Mouse (Mus musculus) kidney, embryonic 16.5 days (tissue): ENCODE data around the gene Acvr1b. TPM values are rescaled to one million over a fixed set of nuclear protein-coding genes. Genes with fewer than 3 reads are reported as not detected.

Source experiments
- ATAC-seq: fragments of 200-750 bp; cut with Nextera tagmentation; 2 replicates; pipeline ENCODE4 v1.8.0; 2017; ENCODE audit warnings: moderate TSS enrichment; ENCODE audit not compliant: low FRiP score, low TSS enrichment
- H3K27ac ChIP-seq: fragments of 300-500 bp; sonication (generic); 2 replicates; pipeline ENCODE4 v1.5.1; 2014; ENCODE audit warnings: low read length
- H3K27me3 ChIP-seq: fragments of 300-500 bp; sonication (generic); 2 replicates; pipeline ENCODE4 v1.6.1; 2014; ENCODE audit warnings: low read length, control low read depth, mixed read lengths; ENCODE audit not compliant: insufficient read depth
- H3K36me3 ChIP-seq: fragments of 300-500 bp; sonication (generic); 2 replicates; pipeline ENCODE4 v1.6.1; 2014; ENCODE audit warnings: low read length, control low read depth, mixed read lengths; ENCODE audit not compliant: insufficient read depth
- H3K4me1 ChIP-seq: fragments of 300-500 bp; sonication (generic); 2 replicates; pipeline ENCODE4 v1.6.1; 2014; ENCODE audit warnings: low read length, control low read depth, mixed read lengths; ENCODE audit not compliant: insufficient read depth
- H3K4me2 ChIP-seq: fragments of 300-500 bp; sonication (generic); replicated peaks from 2 replicates; pipeline ENCODE4 v1.6.1; 2014; ENCODE audit warnings: low read depth, low read length
- H3K4me3 ChIP-seq: fragments of 300-500 bp; sonication (generic); 2 replicates; pipeline ENCODE4 v1.5.1; 2014; ENCODE audit warnings: mild to moderate bottlenecking, low read length
- H3K9ac ChIP-seq: fragments of 300-500 bp; sonication (generic); replicated peaks from 2 replicates; pipeline ENCODE4 v1.6.1; 2014; ENCODE audit warnings: low read length
- H3K9me3 ChIP-seq: fragments of 300-500 bp; sonication (generic); 2 replicates; pipeline ENCODE4 v1.6.1; 2016; ENCODE audit warnings: low read length, control low read depth
- WGBS: fragments of 180-500 bp; shearing (Covaris S2); extraction: QIAGEN DNeasy Blood & Tissue Kit; methylation state at CpG from one replicate; pipeline ENCODE4 v1.1.7; 2014; 5-methylcytosine and 5-hydroxymethylcytosine counted together
- polyA plus RNA-seq: library from polyadenylated mRNA; unstranded; fragments of >200 nt; fragmentation: Nextera tagmentation; extraction: Ambion mirVana; gene quantifications from 2 replicates; pipeline ENCODE4 v1.2.1, GENCODE M21; 2015

Acvr1b gene
- polyA plus RNA-seq, 1 experiment from 2014 or later = 8.8 TPM

DNA sequence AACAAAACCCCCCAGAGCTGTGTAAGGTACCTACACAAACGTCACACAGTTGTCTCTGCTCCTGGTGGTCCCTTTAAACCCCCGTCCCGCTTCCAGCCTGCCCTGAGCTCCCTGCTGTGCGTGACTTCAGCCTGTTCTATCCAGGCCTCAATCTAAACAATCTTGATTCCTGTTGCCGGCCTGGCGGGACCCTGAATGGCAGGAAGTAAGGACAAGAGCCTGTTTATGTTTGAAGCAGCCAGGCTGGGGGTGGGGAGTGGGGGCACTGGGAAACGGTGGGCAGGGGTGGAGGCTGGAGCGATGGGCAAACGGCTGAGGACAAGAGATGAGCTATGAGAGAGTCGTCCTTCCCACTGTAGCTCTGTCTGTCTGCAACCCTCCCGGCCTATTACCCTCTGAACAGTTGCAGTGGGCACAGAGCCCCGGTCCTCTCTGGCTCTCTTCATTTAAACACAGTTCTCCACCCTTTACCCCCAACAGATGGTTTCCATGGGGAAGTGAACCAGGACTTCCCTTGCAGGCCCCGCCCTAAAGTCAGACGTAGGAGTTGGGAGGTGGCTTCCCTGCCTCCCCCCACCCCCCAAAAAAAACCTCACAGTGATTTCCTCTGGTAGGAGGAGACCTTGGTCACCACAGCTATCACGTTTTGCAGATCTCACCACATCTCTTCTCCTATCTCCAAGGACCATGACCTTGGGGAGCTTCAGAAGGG, 39.7 kb upstream of the Acvr1b start:
- WGBS = 23% methylated on average over 15 of the region's 15 CpGs
- Histone ChIP-seq H3K27ac (peak overlapping the region; percentile 81), H3K4me2 (peak overlapping the region; percentile 37), H3K4me3 (peak overlapping the region; percentile 31), H3K27me3 (peaks cover 8% of the 10 kb centered on the region), H3K9ac (peak overlapping the region; percentile 0; the same call in 1 of the 2 replicates), H3K4me1 (peaks cover 45% of the 10 kb centered on the region), H3K36me3 (peaks cover 3% of the 10 kb centered on the region; the same call in 1 of the 2 replicates), H3K9me3 (no peaks in the 10 kb centered on the region)
- peak; percentile 33 for ATAC-seq

DNA sequence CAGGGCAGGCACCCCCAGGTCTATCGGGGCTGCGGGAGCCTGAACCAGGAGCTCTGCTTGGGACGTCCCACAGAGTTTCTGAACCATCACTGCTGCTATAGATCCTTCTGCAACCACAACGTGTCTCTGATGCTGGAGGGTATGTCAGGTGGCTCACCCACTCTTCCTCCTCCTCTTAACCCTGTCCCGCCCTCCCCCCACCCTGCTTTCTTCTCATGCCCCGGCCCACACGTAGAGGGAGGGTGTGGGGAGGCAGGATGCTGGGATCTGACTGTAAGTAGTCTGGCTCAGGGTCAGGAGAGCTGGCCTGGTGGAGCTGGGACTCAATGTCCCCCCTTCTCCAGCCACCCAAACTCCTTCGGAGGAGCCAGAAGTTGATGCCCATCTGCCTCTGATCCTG, 38.5 kb upstream of the Acvr1b start:
- Histone ChIP-seq H3K27me3 (0 out of 2 replicates have a peak, but pooled peaks cover under 1% of the 10 kb centered on the region), H3K4me3 (peak overlapping the region; percentile 7; the same call in 1 of the 2 replicates), H3K4me1 (peaks cover 47% of the 10 kb centered on the region), H3K9ac (peak overlapping the region; percentile 5), H3K9me3 (no peaks in the 10 kb centered on the region), H3K27ac (peak overlapping the region; percentile 32; the same call in 1 of the 2 replicates), H3K36me3 (peaks cover 3% of the 10 kb centered on the region; the same call in 1 of the 2 replicates), H3K4me2 (peak overlapping the region; percentile 37)
- WGBS = 62% methylated on average over 8 of the region's 8 CpGs
- ATAC-seq = no peak

DNA sequence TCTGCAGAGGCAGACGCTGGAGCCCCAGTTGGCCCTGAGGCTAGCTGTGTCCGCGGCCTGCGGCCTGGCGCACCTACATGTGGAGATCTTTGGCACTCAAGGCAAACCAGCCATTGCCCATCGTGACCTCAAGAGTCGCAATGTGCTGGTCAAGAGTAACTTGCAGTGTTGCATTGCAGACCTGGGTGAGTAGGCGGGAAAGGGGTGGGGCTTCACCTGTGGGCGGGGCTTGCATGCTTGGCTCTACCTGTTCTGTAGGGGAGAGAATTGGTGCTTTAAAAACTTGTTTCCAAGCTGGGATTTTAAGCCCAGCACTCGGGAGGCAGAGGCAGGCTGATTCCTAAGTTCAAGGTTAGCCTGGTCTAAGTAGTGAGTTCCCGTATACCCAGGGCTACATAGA, 36.4 kb upstream of the Acvr1b start:
- no peak for ATAC-seq
- H3K9me3 ChIP-seq = no peaks in the 10 kb centered on the region
- 82% methylated on average over 11 of the region's 11 CpGs for WGBS
- no peaks in the 10 kb centered on the region for H3K27me3 ChIP-seq
- H3K27ac ChIP-seq = no peak overlapping the region
- no peak overlapping the region for H3K4me2 ChIP-seq
- H3K4me3 ChIP-seq = no peak overlapping the region
- H3K4me1 ChIP-seq = peaks cover 42% of the 10 kb centered on the region
- peaks cover 3% of the 10 kb centered on the region; the same call in 1 of the 2 replicates for H3K36me3 ChIP-seq
- H3K9ac ChIP-seq = no peak overlapping the region

DNA sequence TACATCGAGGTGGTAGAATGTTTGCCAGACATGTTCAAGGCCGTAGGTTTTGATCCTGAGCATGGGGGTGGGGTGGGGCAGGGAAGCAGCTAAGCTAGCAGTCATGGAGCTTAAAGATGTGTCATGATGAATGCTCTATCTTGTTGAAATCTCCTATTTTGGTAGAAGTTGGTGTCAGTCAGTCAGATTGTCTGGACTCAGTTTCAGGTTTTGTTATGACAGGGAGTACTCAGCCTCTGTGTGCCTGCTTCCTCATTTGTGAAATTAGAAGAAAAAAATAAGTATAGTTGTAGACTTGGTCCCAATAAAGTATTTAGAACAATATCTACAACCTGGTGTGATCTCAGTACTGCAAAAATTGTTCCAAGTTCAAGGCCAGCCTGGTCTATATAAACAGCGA, 35.2 kb upstream of the Acvr1b start:
- no peaks in the 10 kb centered on the region for H3K9me3 ChIP-seq
- H3K9ac ChIP-seq = no peak overlapping the region
- H3K4me3 ChIP-seq = no peak overlapping the region
- peaks cover 48% of the 10 kb centered on the region for H3K4me1 ChIP-seq
- H3K27me3 ChIP-seq = no peaks in the 10 kb centered on the region
- 83% methylated on average over 3 of the region's 3 CpGs for WGBS
- H3K4me2 ChIP-seq = no peak overlapping the region
- peaks cover 3% of the 10 kb centered on the region; the same call in 1 of the 2 replicates for H3K36me3 ChIP-seq
- H3K27ac ChIP-seq = no peak overlapping the region
- ATAC-seq = no peak

DNA sequence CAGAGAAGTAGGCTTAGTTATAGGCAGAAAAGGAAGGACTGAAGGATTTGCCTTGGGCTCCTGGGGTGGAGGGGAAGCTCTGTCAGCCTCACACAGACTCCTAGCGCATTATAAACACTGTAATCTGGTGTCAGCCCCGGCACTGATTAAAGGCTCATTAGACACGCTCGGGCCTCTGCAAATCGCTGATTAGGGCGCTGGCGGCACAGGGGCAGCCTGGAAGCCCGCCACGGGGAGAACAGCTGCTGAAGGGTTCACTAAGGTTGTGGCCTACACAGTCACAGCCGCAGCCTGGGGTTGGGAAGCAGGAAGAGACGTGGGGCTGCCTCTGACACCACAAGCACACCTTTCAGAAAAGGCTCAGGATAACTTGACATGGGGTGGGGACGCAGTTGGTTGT, 34.0 kb upstream of the Acvr1b start:
- Histone ChIP-seq H3K4me3 (no peak overlapping the region), H3K4me1 (peaks cover 51% of the 10 kb centered on the region), H3K9me3 (no peaks in the 10 kb centered on the region), H3K27ac (peak overlapping the region; percentile 61), H3K27me3 (no peaks in the 10 kb centered on the region), H3K36me3 (peaks cover 3% of the 10 kb centered on the region; the same call in 1 of the 2 replicates), H3K4me2 (no peak overlapping the region), H3K9ac (peak overlapping the region; percentile 40; the same call in 1 of the 2 replicates)
- 14% methylated on average over 12 of the region's 12 CpGs for WGBS
- ATAC-seq = no peak

DNA sequence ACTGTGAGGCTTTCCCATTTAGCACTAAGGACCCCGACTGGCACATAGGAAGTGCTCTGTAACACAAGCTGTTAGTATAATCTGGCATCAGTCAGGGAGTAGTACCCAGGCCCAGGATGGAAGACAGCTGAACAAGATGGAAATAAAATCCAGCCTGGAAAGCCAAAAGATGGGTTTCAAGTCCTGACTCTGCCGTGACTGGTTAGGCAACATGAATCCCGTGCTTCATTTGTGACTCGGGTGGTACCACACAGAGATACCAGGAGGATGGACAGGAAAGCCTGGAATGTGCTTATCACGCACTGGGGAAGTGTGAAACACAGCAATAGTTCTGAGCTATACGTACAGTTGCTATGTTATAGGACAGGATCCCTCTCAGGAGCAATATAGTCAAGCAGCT, 33.3 kb upstream of the Acvr1b start:
- Histone ChIP-seq H3K9ac (peak overlapping the region; percentile 40; the same call in 1 of the 2 replicates), H3K9me3 (no peaks in the 10 kb centered on the region), H3K27ac (peak overlapping the region; percentile 61), H3K27me3 (no peaks in the 10 kb centered on the region), H3K4me1 (peaks cover 58% of the 10 kb centered on the region), H3K4me2 (0 out of 2 replicates have a peak overlapping the region, but pooled peaks have one; percentile 6), H3K4me3 (no peak overlapping the region), H3K36me3 (peaks cover 3% of the 10 kb centered on the region; the same call in 1 of the 2 replicates)
- ATAC-seq = no peak
- WGBS = 41% methylated on average over 6 of the region's 6 CpGs

DNA sequence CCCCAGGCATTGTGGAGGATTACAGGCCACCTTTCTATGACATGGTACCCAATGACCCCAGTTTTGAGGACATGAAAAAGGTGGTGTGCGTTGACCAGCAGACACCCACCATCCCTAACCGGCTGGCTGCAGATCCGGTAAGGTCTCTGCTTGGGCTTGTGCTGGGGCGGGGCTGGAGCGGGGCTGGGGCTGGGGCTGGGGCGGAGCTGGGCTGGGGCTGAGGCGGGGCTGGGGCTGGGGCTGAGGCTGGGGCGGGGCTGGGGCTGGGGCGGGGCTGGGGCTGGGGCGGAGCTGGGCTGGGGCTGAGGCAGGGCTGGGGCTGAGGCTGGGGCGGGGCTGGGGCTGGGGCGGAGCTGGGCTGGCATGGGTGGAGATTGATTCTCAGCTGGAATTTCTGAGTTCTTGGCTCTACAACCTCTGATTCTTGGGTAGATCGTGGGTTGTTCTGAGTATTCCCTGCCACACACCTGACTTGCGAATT, 32.8 kb upstream of the Acvr1b start:
- ATAC-seq = peak; percentile 69
- H3K9ac ChIP-seq = no peak overlapping the region
- H3K36me3 ChIP-seq = peaks cover 3% of the 10 kb centered on the region; the same call in 1 of the 2 replicates
- H3K4me1 ChIP-seq = peaks cover 63% of the 10 kb centered on the region
- no peak overlapping the region for H3K27ac ChIP-seq
- H3K9me3 ChIP-seq = no peaks in the 10 kb centered on the region
- no peak overlapping the region for H3K4me3 ChIP-seq
- 0 out of 2 replicates have a peak overlapping the region, but pooled peaks have one; percentile 6 for H3K4me2 ChIP-seq
- no peaks in the 10 kb centered on the region for H3K27me3 ChIP-seq
- WGBS = 3% methylated on average over 9 of the region's 14 CpGs

DNA sequence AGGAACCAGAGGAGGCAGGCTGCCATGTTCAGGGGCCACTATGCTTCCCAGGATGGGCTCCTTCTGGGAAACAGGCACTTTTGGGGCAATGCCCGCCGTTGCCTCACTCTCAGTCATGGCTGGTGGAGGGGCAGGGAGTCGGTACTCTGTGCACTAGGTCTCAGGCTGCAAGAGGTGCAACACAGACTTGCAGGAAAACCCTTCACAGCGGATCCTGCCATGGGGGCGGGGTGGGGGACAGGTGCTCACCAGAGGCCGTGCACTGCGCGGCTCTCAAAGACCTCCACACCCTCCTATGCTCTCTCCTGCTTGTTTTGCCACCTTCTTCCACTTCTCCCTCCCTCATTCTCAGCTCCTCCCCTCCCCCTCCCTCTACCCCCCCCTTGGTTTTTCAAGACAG, 31.2 kb upstream of the Acvr1b start:
- Histone ChIP-seq H3K27me3 (no peaks in the 10 kb centered on the region), H3K36me3 (peaks cover 3% of the 10 kb centered on the region; the same call in 1 of the 2 replicates), H3K4me1 (peaks cover 78% of the 10 kb centered on the region), H3K9me3 (no peaks in the 10 kb centered on the region), H3K9ac (no peak overlapping the region), H3K4me2 (no peak overlapping the region), H3K27ac (no peak overlapping the region), H3K4me3 (no peak overlapping the region)
- WGBS = 40% methylated on average over 8 of the region's 8 CpGs
- no peak for ATAC-seq

DNA sequence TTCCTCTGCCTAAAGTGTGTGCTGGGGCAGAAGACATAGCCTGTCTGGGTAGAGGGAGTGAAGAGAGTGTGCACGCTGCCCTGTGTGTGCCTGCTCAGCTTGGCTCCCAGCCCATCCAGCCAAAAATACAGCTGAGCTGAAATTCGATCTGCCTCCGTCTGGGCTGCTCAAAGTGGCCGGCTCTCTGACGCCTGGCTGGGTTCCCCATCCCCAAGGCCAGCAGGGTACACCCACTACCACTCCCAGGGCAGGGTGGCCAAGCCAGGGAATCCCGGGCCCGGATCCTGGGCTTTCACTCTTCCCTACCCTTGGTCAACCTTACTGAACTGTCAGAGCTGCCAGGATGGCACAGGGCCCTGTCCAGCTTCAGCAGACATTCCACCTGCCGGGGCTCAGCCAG, 30.4 kb upstream of the Acvr1b start:
- 0 out of 2 replicates have a peak overlapping the region, but pooled peaks have one; percentile 18 for H3K9ac ChIP-seq
- no peak overlapping the region for H3K4me3 ChIP-seq
- H3K4me1 ChIP-seq = peaks cover 85% of the 10 kb centered on the region
- no peak overlapping the region; the same call in 1 of the 2 replicates for H3K4me2 ChIP-seq
- peak overlapping the region; percentile 63 for H3K27ac ChIP-seq
- ATAC-seq = peak; percentile 16; the same call in 1 of the 2 replicates
- no peaks in the 10 kb centered on the region for H3K27me3 ChIP-seq
- WGBS = 16% methylated on average over 8 of the region's 8 CpGs
- H3K36me3 ChIP-seq = no peaks in the 10 kb centered on the region
- H3K9me3 ChIP-seq = no peaks in the 10 kb centered on the region

DNA sequence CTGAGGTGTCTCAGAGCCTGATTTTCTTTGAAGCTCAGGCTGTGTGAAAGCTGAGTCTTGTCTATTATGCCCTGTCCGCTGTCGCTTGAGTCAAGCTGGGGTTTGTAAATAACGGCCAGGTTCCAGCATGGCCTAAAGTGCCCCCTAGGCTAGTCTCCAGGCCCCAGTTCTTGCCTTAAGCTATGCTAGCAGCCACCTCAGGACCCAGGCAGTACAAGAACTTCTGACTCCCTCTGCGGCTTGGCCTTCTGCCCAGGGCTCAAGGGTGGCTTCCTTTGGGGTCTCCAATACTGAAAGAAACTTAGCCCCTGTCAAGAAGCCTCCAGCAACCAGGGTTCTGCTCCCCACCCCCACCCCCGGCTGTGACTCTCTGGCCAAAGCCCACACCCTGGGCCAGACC, 29.7 kb upstream of the Acvr1b start:
- no peak for ATAC-seq

More for the DNA sequence above, 29.7 kb upstream of the Acvr1b start:
- Histone ChIP-seq H3K9me3 (no peaks in the 10 kb centered on the region), H3K4me2 (no peak overlapping the region), H3K4me1 (peaks cover 81% of the 10 kb centered on the region), H3K27ac (peak overlapping the region; percentile 60), H3K27me3 (no peaks in the 10 kb centered on the region), H3K36me3 (no peaks in the 10 kb centered on the region), H3K4me3 (no peak overlapping the region), H3K9ac (no peak overlapping the region)
- 72% methylated on average over 5 of the region's 5 CpGs for WGBS
